Mouse (Mus musculus): Measurements from ENCODE around the gene Smim22. TPM values are rescaled to one million over a fixed set of nuclear protein-coding genes. Genes with fewer than 3 reads are reported as not detected.

Smim22 gene
- total and polyA plus RNA-seq, 3 experiments, result not detected

DNA sequence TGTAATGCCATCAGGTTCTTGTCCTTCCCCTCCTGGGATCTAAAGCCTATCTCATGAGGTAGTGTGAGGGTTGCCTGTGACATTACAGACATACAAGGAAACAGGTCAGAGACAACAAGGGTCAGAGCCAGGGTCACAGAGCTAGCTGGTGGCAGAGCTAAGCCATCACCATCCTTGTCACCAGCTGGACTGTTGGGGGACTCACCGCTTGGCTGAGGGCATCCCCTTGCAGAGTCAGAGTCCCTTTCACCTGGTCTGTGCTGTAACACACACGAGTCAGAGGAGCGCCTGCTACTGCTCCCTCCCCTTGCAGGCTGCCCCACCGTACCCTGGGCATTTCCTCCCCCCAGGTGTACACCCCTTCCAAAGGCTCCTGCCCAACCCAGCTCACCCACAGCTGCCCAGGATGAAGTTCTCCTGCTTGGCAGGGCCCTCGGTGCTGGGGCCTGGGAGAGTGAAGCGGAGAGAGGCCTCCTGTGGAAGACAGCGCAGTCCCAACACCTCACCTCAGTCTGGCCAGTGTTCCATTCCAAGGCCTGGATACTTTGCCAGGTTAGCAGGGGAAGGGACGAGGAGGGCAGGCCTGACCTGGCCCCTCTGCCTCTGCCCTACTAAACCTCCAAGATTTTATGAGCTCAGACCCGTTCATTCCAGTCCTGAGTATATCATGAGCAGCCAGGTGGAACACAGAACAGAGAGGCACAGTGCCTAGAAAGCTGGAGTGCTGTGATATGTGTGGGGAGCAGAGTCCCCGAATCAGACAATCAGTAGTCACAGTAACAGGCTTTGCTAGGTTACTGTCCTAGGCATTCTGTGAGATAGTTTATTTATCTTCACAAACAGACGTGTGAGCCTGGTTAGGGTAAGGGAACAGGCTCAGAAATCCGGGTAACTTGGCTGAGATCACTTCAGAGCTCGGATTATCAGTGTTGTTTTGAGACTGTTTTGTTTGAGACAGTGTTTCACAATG is 5.2 kb downstream of the Smim22 start (continued):
- TF ChIP-seq TCF12 (IDR thresholded peaks at IDR 0.05; ENCODE audit: low read depth, low read length) (peak; percentile 96), NRF1 (IDR thresholded peaks at IDR 0.05; ENCODE audit: insufficient read depth, low read depth, low read length, poor library complexity, severe bottlenecking) (no peak), EP300 (IDR thresholded peaks at IDR 0.05; ENCODE audit: low read depth in 1 of 2, low read length in 2 of 2) (peak; percentile 85 to 92), POLR2AphosphoS5 (IDR thresholded peaks at IDR 0.05; ENCODE audit: borderline replicate concordance, low read depth, low read length) (no peak), MAX (IDR thresholded peaks at IDR 0.05; ENCODE audit: low read length) (no peak), TAL1 (IDR thresholded peaks at IDR 0.05; ENCODE audit: low read length) (peak; percentile 98), UBTF (IDR thresholded peaks at IDR 0.05; ENCODE audit: borderline replicate concordance, insufficient read depth, low read depth, low read length) (no peak), GATA1 (IDR thresholded peaks at IDR 0.05; ENCODE audit: low read depth, low read length) (peak; percentile 91), POLR2AphosphoS2 (IDR thresholded peaks at IDR 0.05; ENCODE audit: low read length) (no peak), MAFK (IDR thresholded peaks at IDR 0.05; ENCODE audit: borderline replicate concordance, low read depth, low read length) (no peak)

- Histone ChIP-seq H3K36me3 (ENCODE audit: control insufficient read depth in 1 of 2, insufficient read depth in 2 of 2, low read length in 2 of 2) (peaks cover 2 to 6% of the 10 kb centered on the region in 2 experiments; a peak in 3 of 4 replicates), H3K4me1 (ENCODE audit: control insufficient read depth in 1 of 2, insufficient read depth in 2 of 2, low read length in 2 of 2) (peaks cover 0 to 15% of the 10 kb centered on the region in 2 experiments; a peak in 2 of 4 replicates), H3K27ac (ENCODE audit: control insufficient read depth, low read depth, low read length) (peak within 1 kb of the TSS; percentile 20), H3K9me3 (replicated peaks; ENCODE audit: insufficient read depth, low read length) (no peaks in the 10 kb centered on the region), H3K79me2 (ENCODE audit: control insufficient read depth, insufficient read depth, low read length, poor library complexity) (no peaks in the 10 kb centered on the region), H3K4me3 (ENCODE audit: control insufficient read depth in 1 of 2, insufficient read depth in 1 of 2, low read depth in 2 of 2, low read length in 2 of 2) (peak within 1 kb of the TSS; percentile 39 to 65), H3K27me3 (ENCODE audit: control insufficient read depth in 1 of 2, insufficient read depth in 2 of 2, low read length in 2 of 2) (no peaks in the 10 kb centered on the region), H3K9ac (ENCODE audit: control insufficient read depth, low read depth, low read length, poor library complexity, severe bottlenecking) (peak within 1 kb of the TSS; percentile 38)
- 0 out of 2 replicates have a peak, but pooled peaks have one; percentile 31 for TF ChIP-seq USF1 (IDR thresholded peaks at IDR 0.05; ENCODE audit: low read depth, low read length)
- no peak for TF ChIP-seq BHLHE40 (IDR thresholded peaks at IDR 0.05; ENCODE audit: borderline replicate concordance, low read depth, low read length)
- TF ChIP-seq ELF1 (IDR thresholded peaks at IDR 0.05; ENCODE audit: low read depth, low read length), result no peak
- TF ChIP-seq NRF1 (IDR thresholded peaks at IDR 0.05; ENCODE audit: insufficient read depth, low read depth, low read length, poor library complexity, severe bottlenecking), result 0 out of 2 replicates have a peak, but pooled peaks have one; percentile 26
- TF ChIP-seq RCOR1 (IDR thresholded peaks at IDR 0.05; ENCODE audit: low read depth, low read length), result no peak
- no peak for TF ChIP-seq TBP (IDR thresholded peaks at IDR 0.05; ENCODE audit: low read depth, low read length)
- TF ChIP-seq CHD2 (IDR thresholded peaks at IDR 0.05; ENCODE audit: low read length), result peak; percentile 33
- no peak for TF ChIP-seq MAFK (IDR thresholded peaks at IDR 0.05; ENCODE audit: borderline replicate concordance, low read depth, low read length)
- TF ChIP-seq CTCF (IDR thresholded peaks at IDR 0.05 in 2 of 3, conservative IDR thresholded peaks at IDR 0.05 in 1 of 3; ENCODE audit: control insufficient read depth in 1 of 3, insufficient read depth in 1 of 3, low read depth in 2 of 3, low read length in 3 of 3, poor library complexity in 1 of 3, severe bottlenecking in 1 of 3), result 0 out of 6 replicates have a peak, but pooled peaks of 1 of the 3 experiments have one; percentile 15
- peak; percentile 54 to 60; a peak in 2 of 4 replicates for TF ChIP-seq POLR2A (IDR thresholded peaks at IDR 0.05; ENCODE audit: control insufficient read depth in 1 of 2, insufficient read depth in 1 of 2, low read depth in 1 of 2, low read length in 2 of 2, poor library complexity in 1 of 2)
- peak; percentile 22; the same call in 1 of the 2 replicates for TF ChIP-seq NELFE (IDR thresholded peaks at IDR 0.05; ENCODE audit: low read depth, low read length)
- TF ChIP-seq POLR2AphosphoS2 (IDR thresholded peaks at IDR 0.05; ENCODE audit: low read length), result peak; percentile 42; the same call in 1 of the 2 replicates
- TF ChIP-seq SIN3A (IDR thresholded peaks at IDR 0.05; ENCODE audit: low read length), result peak; percentile 60; the same call in 1 of the 2 replicates
- TF ChIP-seq TCF12 (IDR thresholded peaks at IDR 0.05; ENCODE audit: low read depth, low read length), result no peak
- TF ChIP-seq MAX (IDR thresholded peaks at IDR 0.05; ENCODE audit: low read length), result peak; percentile 41; the same call in 1 of the 2 replicates
- DNase-seq (ENCODE audit: low read depth, low spot score), result peak; percentile 99
These were observed 6.2 kb downstream of the Smim22 start, which contains the start of gene Rogdi for GRCm38 (mm10) chr16:5013054-5013838. Rogdi (minus strand) TSS chr16:5013553.

Data from MEL (cell line).